Mouse (Mus musculus): Measurements from ENCODE around the gene Dcn. TPM values are rescaled to one million over a fixed set of nuclear protein-coding genes. Genes with fewer than 3 reads are reported as not detected.

Dcn gene
- polyA plus RNA-seq (2012) = not detected in 2 replicates

DNA sequence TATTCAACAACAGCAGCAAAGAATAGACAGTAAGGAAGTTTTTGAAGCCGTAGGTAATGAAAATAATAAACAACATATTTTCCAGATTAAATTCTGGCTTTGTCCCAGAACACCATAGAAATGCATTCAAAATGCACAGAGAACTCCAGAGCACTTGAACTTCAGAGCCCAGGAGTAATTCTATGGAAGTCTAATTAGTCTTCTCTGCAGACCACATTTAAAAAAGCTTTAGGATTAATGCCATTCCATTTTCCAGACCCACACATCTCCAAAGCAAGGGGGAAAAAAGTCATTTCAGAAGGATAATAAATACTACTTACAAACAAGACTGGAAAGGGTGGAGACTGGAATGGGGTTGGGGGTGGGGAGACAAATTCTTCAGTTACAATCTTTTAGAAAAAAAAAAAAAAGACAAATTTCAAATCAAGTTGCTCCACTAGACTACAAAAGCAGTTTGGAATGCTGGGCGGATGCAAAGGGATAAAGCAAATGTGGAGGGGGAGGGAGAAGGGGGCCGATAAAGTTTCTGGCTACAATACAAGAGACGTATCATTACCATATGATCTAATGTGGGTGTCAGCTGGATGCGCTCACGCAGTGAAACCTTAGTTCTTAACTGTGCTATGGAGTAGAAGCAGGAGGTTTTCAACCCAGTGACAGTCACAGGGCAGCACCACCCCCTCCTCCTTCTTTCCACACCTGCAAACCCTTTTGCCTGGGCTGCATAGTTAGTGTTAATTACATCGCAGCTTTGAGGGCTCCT, at the start of gene Dcn:
Dcn (plus strand) TSS at position 606 of the 763 bp plus-strand sequence.
- Histone ChIP-seq H3K4me1 (ENCODE audit: control insufficient read depth) (no peaks in the 10 kb centered on the region), H3K27me3 (ENCODE audit: control insufficient read depth) (no peaks in the 10 kb centered on the region), H3K4me3 (replicated peaks) (no peak within 1 kb of the TSS)

DNA sequence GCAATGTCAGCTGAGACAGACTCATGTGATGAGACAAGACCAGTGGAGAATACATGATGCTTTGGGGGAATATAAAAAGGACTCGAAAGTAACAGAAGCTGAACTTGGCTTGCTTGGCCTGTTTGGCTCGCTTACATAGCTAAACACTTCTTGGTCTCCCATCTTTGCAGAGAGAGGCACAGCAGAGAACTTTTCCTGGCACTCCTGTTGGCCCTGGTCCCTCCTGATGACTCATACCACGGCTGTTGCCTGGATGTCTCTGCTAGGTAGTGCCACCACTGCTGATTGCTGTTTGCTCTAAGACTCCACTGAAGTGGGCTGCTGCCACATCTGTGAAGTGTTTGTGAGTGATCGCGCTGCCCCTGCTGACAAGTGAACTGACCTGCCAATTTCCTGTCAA, 42.7 kb upstream of the Dcn start:
- no peak for TF ChIP-seq GATA1 (IDR thresholded peaks at IDR 0.05; ENCODE audit: low read length)
- no peak for TF ChIP-seq TAL1 (IDR thresholded peaks at IDR 0.05; ENCODE audit: low read length)
- Histone ChIP-seq H3K4me1 (ENCODE audit: control insufficient read depth) (no peaks in the 10 kb centered on the region), H3K36me3 (ENCODE audit: control insufficient read depth) (no peaks in the 10 kb centered on the region), H3K9me3 (ENCODE audit: control insufficient read depth, low read length) (peaks cover 3% of the 10 kb centered on the region; the same call in 1 of the 2 replicates), H3K27me3 (ENCODE audit: control insufficient read depth) (no peaks in the 10 kb centered on the region), H3K4me3 (replicated peaks) (no peak overlapping the region)

More for the DNA sequence above, at the start of gene Dcn:
- Histone ChIP-seq H3K9me3 (ENCODE audit: control insufficient read depth, low read length) (no peaks in the 10 kb centered on the region), H3K36me3 (ENCODE audit: control insufficient read depth) (no peaks in the 10 kb centered on the region)
- TF ChIP-seq GATA1 (IDR thresholded peaks at IDR 0.05; ENCODE audit: low read length) (no peak), TAL1 (IDR thresholded peaks at IDR 0.05; ENCODE audit: low read length) (no peak)

DNA sequence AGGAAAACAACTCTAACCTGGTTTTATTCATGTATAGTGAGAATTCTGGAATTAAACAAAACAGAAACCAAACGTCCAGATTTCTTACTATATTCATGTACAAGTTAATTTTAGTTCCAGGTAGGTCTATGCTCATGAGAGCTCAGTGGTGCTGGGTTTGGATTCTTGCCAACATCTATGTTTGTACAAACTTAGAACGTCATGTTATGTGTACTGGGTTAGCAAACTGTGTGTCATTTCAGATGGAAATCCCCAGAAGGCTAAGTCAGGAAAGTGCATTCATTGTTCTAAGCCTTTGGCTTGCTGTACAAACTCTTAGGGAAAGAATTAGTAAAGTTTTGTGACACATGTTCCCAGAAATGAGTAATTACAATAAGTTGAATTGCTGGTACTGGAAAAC, 37.1 kb upstream of the Dcn start:
- no peaks in the 10 kb centered on the region for H3K36me3 ChIP-seq (ENCODE audit: control insufficient read depth)
- no peak for TF ChIP-seq GATA1 (IDR thresholded peaks at IDR 0.05; ENCODE audit: low read length)
- no peak for TF ChIP-seq TAL1 (IDR thresholded peaks at IDR 0.05; ENCODE audit: low read length)
- H3K27me3 ChIP-seq (ENCODE audit: control insufficient read depth) = no peaks in the 10 kb centered on the region
- no peaks in the 10 kb centered on the region for H3K4me1 ChIP-seq (ENCODE audit: control insufficient read depth)
- H3K9me3 ChIP-seq (ENCODE audit: control insufficient read depth, low read length) = no peaks in the 10 kb centered on the region
- H3K4me3 ChIP-seq (replicated peaks) = no peak overlapping the region

DNA sequence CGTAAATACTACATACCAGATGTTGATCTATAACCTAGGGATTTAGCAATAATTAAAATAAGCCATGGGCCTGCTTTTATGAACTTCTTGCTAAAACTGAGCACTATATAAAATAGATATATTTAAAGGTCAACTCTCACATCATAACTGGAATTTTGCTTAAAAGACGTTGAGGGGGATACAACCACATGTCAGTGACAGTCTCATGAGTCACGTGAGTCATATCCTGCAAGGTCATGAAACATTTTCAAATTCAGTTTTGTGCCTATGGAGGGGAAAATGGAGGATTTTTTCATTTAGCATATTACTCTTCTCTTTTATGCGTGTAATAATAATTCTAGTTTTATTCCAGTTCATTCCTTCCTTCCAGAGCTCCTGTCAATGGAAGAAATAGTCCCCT, 32.9 kb upstream of the Dcn start:
- Histone ChIP-seq H3K27me3 (ENCODE audit: control insufficient read depth) (no peaks in the 10 kb centered on the region), H3K4me3 (replicated peaks) (no peak overlapping the region), H3K36me3 (ENCODE audit: control insufficient read depth) (no peaks in the 10 kb centered on the region), H3K9me3 (ENCODE audit: control insufficient read depth, low read length) (no peaks in the 10 kb centered on the region), H3K4me1 (ENCODE audit: control insufficient read depth) (no peaks in the 10 kb centered on the region)
- no peak for TF ChIP-seq GATA1 (IDR thresholded peaks at IDR 0.05; ENCODE audit: low read length)
- TF ChIP-seq TAL1 (IDR thresholded peaks at IDR 0.05; ENCODE audit: low read length) = no peak

DNA sequence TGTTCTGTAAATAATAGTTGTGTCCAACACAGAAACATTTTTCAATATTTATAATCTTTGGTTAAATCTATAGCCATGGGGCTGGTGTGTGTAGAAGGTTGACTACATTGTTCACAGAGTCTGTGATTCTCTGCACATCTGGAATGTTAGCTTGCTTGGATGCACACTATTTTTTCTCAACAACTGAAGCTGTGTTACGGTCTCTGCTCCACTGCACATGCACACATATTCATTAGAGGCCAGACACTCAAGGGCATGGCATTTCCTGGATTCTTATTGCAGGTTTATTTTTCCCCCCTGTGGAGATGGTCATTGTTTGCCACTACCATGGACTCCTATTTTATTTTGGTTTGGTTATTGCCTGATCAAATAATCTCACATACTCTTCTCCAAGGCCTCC, 26.5 kb upstream of the Dcn start:
- H3K9me3 ChIP-seq (ENCODE audit: control insufficient read depth, low read length) = no peaks in the 10 kb centered on the region
- no peak overlapping the region for H3K4me3 ChIP-seq (replicated peaks)
- no peaks in the 10 kb centered on the region for H3K27me3 ChIP-seq (ENCODE audit: control insufficient read depth)
- no peak for TF ChIP-seq GATA1 (IDR thresholded peaks at IDR 0.05; ENCODE audit: low read length)
- TF ChIP-seq TAL1 (IDR thresholded peaks at IDR 0.05; ENCODE audit: low read length) = no peak
- no peaks in the 10 kb centered on the region for H3K36me3 ChIP-seq (ENCODE audit: control insufficient read depth)
- H3K4me1 ChIP-seq (ENCODE audit: control insufficient read depth) = no peaks in the 10 kb centered on the region

DNA sequence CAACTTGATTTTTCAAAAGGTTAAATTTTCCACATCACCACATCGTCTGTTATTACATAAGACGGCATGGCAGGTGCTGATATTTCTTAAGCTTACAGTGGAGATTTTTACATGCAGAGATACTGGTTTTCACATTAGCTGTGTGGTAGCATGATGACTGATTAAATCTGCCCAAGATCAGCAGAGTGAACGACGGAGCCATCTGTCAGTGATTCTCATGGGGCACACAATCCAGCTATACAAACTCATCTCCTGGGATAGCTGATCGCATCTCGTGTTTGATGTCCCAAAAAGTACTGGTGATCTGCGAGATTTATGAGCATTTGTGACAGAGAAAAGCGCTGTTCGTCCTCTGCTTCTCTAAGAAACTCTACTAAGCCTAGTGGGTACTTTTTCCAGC, 25.9 kb upstream of the Dcn start:
- no peaks in the 10 kb centered on the region for H3K36me3 ChIP-seq (ENCODE audit: control insufficient read depth)
- H3K9me3 ChIP-seq (ENCODE audit: control insufficient read depth, low read length) = no peaks in the 10 kb centered on the region
- no peaks in the 10 kb centered on the region for H3K27me3 ChIP-seq (ENCODE audit: control insufficient read depth)
- TF ChIP-seq TAL1 (IDR thresholded peaks at IDR 0.05; ENCODE audit: low read length) = no peak
- no peak for TF ChIP-seq GATA1 (IDR thresholded peaks at IDR 0.05; ENCODE audit: low read length)
- no peak overlapping the region for H3K4me3 ChIP-seq (replicated peaks)
- H3K4me1 ChIP-seq (ENCODE audit: control insufficient read depth) = no peaks in the 10 kb centered on the region

DNA sequence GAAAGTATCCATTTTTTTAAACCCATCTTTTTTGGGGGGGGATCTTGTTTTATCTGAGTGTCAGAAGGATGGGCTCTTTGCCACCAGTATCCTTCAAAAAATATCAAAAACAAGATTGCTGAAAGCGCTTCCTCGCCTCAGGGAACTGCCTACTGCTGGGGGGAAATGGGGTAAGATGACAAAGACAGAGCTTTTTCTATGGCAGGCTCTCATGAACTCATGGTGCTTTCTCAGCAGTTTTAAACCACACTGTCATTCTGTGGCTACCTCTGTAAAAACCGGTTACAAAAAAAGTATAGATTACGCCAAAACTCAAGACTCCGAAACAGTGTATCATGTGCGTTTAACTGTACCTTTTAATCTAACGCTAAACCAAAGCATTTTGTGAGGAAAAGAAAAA, 22.4 kb upstream of the Dcn start:
- no peak for TF ChIP-seq GATA1 (IDR thresholded peaks at IDR 0.05; ENCODE audit: low read length)
- no peak for TF ChIP-seq TAL1 (IDR thresholded peaks at IDR 0.05; ENCODE audit: low read length)
- no peaks in the 10 kb centered on the region for H3K27me3 ChIP-seq (ENCODE audit: control insufficient read depth)
- no peak overlapping the region for H3K4me3 ChIP-seq (replicated peaks)
- H3K36me3 ChIP-seq (ENCODE audit: control insufficient read depth) = no peaks in the 10 kb centered on the region
- no peaks in the 10 kb centered on the region for H3K4me1 ChIP-seq (ENCODE audit: control insufficient read depth)
- H3K9me3 ChIP-seq (ENCODE audit: control insufficient read depth, low read length) = no peaks in the 10 kb centered on the region

DNA sequence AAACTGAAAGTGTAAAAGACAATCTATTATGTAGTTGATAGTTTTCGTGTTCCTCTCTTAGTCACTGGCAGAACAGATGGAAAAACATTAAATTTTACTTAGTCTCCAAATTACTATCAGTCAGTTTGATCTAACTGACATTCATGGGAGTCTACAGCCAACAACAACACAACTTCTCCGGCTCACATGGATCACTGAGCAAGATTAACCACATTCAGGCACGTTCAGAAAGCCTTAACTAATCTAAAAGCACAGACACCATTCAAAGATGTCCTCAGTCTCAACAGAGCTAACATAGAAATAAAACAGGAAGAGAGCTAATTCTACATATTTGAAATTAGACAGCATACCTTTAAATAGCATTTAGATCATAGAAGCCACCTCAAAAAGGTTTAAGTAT, 12.6 kb upstream of the Dcn start:
- Histone ChIP-seq H3K4me3 (replicated peaks) (no peak overlapping the region), H3K36me3 (ENCODE audit: control insufficient read depth) (no peaks in the 10 kb centered on the region), H3K4me1 (ENCODE audit: control insufficient read depth) (no peaks in the 10 kb centered on the region), H3K27me3 (ENCODE audit: control insufficient read depth) (no peaks in the 10 kb centered on the region), H3K9me3 (ENCODE audit: control insufficient read depth, low read length) (no peaks in the 10 kb centered on the region)
- TF ChIP-seq TAL1 (IDR thresholded peaks at IDR 0.05; ENCODE audit: low read length) = no peak

DNA sequence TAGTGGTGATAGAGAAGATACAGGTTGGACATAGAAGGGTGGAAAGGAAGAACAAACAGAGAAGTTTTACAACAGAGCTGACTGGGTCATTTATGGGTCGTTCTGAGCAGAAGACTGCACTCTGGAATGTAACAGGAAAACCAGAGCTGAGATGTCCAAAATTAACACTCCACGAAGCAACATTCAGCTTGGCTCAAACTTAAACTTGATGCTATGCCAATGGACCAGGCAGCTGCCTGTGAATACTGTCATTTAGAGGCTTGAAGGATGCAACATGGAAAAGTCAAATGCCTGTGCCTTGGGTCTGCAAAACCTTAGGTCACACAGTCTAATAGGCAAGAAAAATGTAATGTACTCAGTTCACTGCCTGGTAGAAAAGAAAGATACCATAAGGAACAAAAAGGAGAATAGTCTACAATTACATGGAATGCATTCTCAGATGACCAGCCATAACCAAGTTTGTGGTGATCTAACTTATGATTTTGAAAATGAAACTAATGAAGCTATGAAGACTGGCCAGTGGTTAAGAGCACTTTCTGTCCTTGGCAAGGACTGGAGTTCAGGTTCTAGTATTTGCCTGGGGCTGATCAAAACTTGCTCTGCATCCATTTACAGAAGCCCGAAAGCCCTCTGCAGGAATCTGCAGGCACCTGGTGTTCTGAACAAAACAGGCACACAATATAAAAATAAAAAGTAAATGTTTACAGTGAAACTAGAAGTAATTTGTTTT, 9.8 kb upstream of the Dcn start:
- Histone ChIP-seq H3K4me1 (ENCODE audit: control insufficient read depth) (no peaks in the 10 kb centered on the region), H3K9me3 (ENCODE audit: control insufficient read depth, low read length) (peaks cover 3% of the 10 kb centered on the region; the same call in 1 of the 2 replicates), H3K27me3 (ENCODE audit: control insufficient read depth) (no peaks in the 10 kb centered on the region), H3K36me3 (ENCODE audit: control insufficient read depth) (no peaks in the 10 kb centered on the region), H3K4me3 (replicated peaks) (no peak overlapping the region)
- TF ChIP-seq TAL1 (IDR thresholded peaks at IDR 0.05; ENCODE audit: low read length) (no peak), GATA1 (IDR thresholded peaks at IDR 0.05; ENCODE audit: low read length) (no peak)

Measured in erythroblast, embryonic 14.5 days (primary cell).